Mouse (Mus musculus) spleen, postnatal 10 days (tissue): Measurements from ENCODE around the gene Ube2b.
A peak's percentile ranks its signal among the peaks of the same experiment; 100 is the strongest.

ENCODE experiments used
- DNase-seq, 2 experiments: peaks; one replicate each; pipeline ENCODE4 v3.0.0; 2021 to 2022; ENCODE audit warnings: low spot score in 2 of 2

Ube2b gene

DNA sequence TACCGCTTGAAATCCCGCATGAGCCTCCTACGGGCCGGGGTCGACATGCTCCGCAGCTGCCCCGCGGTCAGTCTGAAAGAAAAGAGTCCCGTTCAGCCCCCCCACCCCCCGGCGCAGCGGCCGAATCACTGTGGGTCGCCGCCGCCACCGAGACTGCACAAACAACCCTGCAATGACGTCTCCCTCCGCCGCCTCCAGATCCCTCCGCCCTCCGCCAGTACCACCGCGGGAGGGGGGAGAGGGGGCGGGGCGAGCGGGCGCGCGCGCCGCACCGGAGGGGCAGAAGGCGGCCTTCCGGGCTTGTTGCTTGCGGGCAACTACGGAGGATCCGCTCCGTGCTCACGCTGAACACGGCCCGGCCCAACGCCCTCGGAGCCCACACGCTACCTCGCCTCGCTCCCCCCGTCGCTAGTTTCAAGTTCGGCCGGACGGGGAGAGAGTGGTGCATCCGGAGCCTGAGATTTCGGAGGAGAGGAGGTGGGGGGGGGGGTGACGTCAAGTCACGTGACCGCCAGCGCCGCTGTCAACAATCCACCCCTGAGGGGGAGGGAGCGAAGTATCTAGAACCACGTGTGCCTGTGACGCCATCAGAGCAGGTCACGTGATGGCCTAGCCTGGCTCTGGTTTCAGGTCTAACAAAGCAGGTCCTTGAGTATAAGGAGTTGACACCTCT is at the start of gene Ube2b:
Ube2b (minus strand) TSS at position 473 of the 673 bp plus-strand sequence.
- peak; percentile 89 to 95 for DNase-seq

DNA sequence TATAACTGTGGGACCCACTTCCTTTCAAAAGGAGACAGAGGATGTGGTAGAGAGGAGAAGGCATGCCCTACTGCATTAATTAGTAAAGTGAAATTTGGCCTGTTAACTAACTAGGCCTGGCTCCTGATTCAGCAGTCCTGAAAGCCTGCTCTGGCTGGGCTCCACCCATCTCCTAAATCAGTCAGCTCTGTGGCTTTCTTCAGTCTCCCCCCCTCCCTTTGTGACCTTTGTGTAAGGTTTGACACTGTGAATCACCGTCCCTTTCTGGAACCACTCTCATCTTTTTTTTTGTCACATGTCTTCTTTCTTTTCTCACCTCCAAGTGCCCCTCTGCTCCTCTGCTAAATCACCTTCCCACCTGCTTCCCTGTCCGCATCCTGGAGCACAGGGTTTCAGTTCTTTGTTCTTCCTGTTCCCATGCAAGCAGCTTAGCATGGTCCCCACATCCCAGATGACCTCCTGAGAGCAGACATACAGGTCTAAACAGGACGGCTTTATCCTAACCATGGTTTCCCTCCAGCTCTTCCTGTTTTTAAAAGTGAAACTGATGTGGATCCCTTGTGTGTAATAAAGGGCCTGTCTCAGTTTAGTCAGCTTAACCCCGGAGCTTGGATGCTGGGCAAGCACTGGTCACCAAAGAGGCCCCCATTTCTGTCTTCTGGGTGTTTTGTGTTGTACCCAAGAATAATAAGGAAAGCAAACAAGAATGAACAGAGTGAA is 46.0 kb upstream of the Ube2b start:
- DNase-seq = no peak

DNA sequence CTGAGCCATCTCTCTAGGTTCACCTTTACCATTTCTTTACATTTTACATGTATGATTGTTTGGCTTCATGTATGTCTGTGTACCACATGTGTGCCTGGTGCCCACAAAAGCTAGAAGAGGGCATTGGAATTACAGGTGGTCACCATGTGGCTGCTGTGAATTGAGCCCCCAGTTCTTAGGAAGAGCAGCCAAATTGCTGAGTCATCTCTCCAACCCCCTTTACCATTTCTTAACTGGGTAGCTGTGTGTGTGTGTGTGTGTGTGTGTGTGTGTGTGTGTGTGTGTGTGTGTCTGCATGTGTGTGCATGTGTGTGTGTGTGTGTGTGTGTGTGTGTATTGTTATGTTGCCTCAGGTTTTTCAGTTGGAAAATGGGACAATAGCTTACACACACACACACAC is 43.6 kb upstream of the Ube2b start:
- DNase-seq = no peak

DNA sequence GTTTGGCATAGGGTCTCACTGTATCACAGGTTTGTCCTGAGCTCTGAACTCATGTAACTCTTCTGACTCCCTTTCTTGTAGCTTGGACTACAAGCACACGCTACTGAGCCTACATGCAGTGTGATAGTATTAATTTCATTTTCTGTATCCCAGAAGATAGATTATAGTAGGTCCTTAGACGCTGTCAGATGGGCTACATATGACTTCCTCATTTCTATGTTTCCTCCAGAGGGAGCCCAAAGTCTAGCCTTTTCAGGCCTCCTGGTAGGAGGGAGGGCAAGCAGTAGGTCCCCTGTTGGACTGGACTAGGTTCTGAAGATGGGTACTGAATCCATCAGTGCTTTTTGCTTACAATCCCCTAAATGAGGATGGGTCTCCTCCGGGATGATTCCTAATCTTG is 42.7 kb upstream of the Ube2b start:
- no peak for DNase-seq

DNA sequence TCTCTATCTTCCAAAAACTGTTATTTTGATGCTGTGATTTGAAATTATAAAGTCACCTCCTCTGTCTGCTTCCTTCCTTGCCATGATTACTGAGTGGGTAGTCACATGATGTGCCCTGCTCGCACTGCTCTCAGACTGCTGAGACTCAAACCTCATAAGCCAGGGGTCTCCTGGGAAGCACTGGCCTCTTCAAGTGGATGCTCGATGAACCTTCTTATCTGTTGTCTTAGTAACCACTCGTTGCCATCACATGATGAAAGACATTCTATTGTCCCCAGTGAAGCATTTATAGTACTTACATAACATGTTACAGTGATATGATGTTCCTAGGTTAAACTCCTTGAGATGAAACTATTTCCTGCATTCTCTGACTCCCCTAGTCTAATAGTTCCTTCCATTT is 37.1 kb upstream of the Ube2b start:
- no peak for DNase-seq

DNA sequence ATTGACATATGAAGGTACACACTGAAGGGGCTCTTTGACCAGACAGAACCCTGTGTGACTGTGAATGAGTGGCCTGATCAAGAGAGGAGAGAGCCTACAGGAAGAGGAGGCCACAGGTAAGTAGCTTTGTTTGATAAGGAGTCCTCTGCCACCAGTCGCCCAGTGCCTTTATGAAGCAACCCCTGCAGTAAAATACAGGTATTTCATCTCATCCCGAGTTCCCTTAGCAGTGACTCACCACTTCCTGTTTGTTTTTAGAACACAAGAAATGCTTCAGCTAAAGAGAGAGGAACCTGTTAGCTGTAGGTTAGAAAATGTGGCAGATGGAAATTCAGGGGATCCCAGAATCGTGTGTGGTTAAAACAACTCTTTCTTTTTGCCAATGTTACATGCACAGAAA is 35.3 kb upstream of the Ube2b start:
- DNase-seq = no peak

DNA sequence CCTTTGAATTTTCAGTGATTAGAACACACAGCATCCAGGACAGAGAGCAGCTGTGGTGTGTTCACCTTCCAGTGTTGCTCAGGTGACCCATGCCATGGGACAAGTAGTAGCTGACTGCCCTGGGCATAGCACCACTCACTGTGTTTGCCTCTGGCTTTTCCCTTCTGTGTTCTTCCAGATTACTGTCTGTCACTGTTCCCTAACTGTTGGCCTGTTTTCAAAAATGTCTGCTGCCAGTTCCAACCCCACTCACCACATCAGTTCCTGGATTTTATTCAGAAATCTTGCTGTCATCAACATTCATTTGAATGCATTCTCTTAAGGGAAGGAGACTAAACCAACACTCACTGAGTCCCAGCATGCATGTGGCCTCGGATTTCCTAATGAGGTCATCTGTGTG is 33.4 kb upstream of the Ube2b start:
- DNase-seq = no peak

DNA sequence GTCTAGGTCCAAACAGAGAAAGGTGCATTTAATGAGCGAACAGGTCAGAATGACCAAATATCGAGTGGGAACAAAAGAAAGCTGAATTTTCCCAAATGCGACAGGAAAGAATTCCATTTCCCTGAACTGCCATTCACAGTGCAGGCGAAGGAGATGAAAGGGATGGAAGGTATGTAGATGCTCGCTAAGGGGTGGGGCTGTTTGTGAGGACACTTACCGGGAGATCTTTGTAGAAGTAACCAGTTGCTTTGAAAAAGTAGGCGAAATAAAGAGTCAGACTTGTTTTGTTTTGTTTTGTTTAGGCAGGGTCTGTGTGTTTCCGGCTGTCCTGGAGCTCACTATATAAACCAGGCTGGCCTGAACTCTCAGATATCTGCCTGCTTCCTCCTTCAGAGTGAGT is 31.8 kb upstream of the Ube2b start:
- no peak for DNase-seq

DNA sequence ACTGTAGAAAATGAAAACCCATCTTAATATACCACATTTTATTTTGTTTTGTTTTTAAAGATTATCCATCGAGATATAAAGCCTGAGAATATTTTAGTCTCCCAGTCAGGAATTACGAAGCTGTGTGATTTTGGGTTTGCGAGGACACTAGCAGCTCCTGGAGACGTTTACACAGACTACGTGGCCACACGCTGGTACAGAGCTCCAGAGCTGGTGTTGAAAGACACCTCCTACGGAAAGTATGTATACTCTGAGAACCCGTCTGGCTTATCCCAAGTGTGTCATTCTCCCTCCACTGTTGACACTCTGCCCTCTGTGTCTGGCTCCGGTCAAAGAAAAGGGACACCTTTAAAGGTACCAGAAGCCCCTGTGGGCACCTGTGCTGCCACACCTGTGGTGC is 17.7 kb upstream of the Ube2b start:
- no peak for DNase-seq

DNA sequence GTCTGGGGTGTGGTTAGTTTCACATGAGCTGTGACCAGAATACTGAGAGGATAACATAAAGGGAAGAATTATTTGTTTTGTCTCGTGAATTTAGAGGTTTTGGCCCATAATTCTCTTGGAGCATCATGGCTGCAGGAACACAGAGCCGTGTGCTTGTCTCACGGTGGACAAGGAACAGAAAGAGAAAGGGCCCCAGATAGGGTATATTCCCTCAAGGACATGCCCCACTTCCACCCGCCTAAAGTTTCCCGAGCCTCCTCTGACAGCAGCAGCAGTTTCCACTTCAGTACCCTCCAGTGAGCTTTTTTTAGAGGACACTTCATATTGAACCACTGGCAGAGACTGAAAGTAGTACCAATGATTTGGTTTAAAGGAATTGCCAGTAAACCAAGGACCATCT is 11.0 kb upstream of the Ube2b start:
- no peak for DNase-seq

DNA sequence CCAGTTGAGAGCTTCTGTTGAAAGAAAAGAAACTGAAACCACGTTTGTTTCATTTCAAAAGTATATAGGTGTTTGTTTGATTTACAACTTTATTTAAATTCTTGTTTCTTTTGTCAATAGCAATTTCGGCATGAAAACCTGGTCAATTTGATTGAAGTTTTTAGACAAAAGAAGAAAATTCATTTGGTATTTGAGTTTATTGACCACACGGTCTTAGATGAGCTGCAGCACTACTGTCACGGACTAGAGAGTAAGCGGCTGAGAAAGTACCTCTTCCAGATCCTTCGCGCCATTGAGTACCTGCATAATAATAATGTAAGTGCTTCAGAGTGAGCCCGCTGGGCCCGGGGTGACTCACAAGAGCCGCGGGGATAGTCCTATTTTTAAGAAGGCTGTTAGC is 10.4 kb upstream of the Ube2b start:
- DNase-seq = no peak

DNA sequence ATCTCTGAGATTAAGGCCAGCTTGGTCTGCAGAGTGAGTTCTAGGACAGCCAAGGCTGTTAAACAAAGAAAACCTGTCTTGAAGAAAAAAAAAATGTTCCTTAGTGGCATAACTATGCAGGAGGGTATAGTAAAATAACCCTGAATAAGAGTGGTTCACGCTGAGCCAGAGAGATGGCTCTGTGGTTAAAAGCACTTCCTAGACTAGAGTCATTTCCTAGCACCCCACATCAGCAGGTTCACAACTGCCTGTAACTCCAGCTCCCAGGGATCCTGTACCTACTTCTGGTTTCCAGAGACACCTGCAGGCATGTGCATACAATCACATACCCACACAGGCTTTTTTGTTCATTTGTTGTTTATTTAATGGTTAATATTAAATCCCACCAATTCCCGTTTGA is 5.0 kb upstream of the Ube2b start:
- DNase-seq = no peak

DNA sequence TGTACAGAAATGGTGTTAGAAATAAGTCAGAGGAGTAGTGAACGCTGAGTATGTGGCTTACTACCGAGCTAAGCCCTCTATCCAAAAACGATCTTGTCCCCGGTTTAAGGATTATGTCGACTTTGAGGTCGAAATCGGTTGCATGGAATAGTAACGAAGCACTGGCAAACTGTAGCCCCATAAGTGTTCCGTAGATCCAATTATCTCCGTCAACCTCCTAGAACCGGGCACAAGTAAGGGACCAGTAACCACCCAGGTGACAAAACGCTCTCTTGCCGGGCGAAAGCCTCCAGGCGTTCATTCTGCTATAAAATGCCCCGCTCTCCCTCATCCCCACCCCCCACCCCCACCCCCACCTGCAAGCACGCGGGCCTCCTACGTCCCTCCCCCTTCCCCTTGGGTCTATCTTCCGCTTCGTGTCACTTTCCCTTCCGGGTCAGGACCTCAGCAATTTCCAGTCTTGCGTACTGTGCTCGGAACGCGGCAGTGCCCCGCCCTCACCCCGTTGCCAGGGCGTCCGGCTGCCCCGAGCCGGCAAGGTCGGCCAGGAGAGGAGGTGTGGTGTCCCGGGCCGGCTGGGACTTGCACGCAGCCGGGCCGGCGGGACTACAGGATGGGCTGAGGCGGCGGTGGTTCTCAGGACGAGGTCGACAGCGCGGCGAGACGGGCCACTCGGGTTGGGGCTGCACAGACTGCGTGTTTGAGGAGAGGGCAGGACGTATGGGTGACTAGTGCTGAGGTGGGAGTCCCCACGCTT is 3.4 kb upstream of the Ube2b start, which contains the start of gene Cdkl3:
Cdkl3 (plus strand) TSS at position 450 of the 757 bp plus-strand sequence.
- DNase-seq = peak; percentile 82 to 93

DNA sequence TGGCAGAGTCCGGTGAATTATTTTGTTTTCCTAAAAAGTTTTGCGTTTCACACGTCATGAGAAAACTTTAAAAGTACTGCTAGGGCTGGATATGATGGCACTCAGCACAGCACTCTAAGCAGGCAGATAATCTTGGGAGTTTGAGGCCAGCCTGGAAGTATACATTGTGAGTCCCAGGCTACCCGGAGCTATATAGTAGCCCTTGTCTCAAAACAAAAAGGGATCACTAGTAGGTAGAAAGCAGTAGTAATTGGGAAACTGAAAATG is 2.9 kb upstream of the Ube2b start:
- no peak for DNase-seq

DNA sequence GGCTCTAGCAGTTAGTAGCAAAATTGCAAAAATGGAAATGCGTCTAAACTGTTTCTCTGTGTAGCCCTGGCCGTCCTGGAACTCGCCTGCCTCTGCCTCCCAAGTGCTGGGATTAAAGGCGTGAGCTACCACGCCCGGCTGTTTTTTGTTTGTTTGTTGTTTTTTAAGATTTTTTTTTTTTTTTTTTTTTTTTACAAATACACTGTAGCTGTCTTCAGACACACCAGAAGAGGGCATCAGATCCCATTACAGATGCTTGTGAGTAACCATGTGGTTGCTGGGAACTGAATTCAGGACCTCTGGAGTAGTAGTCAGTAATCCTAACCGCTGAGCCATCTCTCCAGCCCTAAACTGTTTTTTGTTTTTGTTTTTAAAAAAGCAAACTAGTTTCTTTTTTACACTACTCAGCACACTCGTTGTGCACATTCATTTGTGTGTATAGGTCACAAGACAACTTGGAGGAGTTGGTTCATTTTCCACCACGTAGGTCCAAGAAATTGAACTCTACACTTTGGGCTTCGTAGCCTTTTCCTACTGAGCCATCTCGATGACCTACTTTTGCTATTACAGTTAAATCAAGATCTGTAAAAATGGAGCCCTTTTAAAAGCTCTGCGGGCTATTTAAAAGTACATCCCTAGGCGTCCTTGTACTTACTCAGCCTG is 2.4 kb upstream of the Ube2b start:
- DNase-seq = no peak

DNA sequence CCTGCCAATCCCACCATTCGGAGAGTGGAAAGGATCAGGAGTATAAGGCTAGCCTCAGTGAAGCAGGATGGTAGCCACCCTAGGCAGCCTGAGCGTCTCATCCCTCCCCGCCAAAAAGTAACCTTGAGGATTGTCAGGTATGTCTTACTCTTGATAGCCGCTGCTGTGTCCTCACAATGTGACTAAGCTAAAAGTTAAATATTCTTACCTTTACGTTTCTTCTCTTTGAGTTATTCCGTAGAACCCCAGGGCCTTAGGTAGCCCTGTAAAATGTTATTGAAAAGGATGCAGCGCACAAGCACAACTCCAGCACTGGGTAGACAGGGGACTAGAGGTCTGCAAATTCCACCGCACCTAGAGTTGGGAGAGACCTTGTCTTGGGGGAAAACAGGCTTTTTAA is 1.3 kb upstream of the Ube2b start:
- DNase-seq = no peak

DNA sequence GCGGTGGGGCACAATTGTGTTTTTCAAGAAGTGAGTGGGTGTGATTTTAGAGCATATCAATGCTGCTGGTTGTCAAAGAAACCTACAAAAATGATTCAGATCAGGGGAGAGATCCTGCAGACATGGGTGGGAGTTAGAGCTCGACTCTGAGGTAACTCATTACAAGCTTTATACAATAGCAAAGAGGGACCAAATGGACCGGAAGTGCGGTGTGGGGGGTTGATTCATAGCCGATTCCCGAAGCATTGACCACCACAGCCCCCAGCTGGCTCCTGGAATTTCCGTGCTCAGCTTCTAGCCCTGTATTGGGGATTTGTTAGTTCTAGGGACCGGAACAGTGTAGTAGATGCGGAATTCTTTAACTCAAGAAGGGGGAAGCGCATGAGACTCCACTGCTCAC is 779 bp upstream of the Ube2b start:
- DNase-seq = no peak

DNA sequence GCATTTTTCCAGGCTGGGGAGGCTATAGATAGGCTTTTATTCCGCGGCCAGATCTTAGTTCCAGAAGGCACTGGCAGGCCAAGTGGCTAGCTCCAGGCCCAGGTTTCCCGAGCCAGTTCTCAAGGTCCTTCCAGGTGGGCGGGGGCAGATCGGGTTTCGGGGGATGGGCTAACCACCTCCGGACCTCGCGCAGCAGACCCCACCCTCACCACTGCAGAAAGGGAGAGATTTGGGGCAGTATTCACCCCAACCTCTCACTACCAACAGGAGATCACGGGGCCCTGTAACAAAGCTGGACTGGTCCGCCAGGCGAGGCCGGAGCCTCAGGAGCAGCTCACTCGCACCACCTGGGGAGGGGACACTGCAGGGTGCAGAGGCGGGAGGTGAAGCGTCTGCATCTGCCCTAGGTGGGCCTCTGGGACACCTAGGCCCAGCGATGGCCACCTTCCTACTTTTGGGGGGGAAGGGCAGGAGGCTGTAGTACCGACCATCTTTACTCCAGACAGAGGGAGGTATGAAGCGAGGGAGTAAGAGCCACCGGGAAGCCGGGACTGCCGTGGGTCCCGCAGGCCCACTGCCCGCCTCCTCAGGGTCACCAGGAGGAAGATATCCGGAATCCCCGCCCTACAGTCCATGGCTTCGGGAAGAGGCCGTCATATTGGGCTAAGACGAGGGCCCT is 812 bp downstream of the Ube2b start:
- DNase-seq = peak; percentile 55 to 69

DNA sequence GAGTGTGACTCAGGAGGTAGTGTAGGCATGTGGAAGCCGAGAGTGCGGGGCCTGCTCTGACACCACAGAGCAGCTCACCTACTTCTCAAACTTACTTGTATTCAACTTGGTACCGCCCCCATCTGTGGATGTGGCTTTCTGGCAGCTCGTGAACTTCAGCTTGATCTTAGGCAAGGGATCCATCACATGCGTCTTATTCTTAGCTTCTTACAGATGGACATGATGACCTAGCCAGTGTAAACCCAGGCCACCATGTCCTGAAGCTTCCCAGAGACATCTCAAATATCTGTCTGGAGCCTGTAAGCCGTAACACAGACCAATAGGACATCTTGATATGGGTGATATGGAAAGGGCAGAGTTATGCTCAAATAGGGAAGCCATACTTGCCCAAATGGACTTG is 28.9 kb downstream of the Ube2b start:
- DNase-seq = no peak

DNA sequence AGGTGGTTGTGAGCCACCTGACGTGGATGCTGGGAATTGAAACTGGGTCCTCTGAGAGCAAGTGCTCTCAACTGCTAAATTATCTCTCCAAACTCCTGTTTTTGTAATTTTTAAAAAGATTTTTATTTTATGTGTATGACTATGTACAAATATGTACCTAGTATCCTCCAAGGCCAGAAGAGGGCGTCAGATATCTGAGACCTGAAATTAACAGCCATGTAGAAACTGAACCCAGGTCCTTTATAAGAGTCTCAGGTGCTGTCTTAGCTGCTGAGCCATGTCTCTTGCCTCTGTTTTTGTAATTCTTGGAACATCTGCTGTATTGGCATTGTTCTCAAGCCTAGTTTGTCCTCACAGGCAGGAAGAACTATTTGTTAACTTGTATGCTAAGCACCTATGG is 31.1 kb downstream of the Ube2b start:
- DNase-seq = no peak

DNA sequence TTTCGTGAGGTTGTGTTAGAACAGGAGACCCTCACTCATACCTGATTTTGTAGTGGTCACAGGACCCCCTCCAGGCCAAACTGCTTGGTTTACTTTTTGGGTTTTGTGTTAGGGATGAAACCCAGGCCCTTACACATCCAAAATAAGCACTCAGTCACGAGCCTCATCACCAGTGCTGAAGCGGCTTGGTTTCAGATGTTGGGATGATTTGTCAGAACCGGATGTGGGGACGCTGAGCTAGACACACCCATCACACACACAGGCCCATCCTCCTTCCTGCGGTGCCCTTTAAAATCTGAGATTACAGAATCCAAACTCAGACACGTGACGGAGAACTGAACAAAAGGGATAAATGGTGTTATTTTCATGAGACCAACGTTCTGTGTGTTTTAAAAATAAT is 31.7 kb downstream of the Ube2b start:
- no peak for DNase-seq
